Mouse (Mus musculus) lung, postnatal 0 days (tissue): ENCODE measurements around the gene Wdr62.

ENCODE experiments used
- CTCF ChIP-seq: IDR thresholded peaks from 2 replicates; pipeline ENCODE4 v1.5.1; 2016; ENCODE audit warnings: antibody characterized with exemption, mild to moderate bottlenecking
- EP300 ChIP-seq: IDR thresholded peaks from 2 replicates; pipeline ENCODE4 v1.6.1; 2016; ENCODE audit warnings: antibody characterized with exemption, mild to moderate bottlenecking, control low read depth

DNA sequence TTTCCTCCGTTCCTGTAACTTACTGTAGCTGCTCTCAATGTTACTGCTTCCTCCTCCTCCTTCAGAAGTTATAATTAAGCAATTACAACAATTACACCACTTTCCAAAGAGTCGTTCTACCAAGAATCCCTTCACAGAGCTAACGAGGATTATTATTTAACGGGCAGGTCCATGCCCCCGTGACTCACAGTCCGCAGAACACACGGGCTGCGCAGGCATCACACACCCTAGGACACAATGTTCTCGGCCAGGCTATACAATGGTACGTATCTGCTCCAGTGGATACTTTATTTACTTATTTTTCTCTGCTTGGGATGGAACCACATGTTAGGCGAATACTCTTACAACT, 60.2 kb downstream of the Wdr62 start:
- TF ChIP-seq CTCF: no peak
- peak; percentile 96 for TF ChIP-seq EP300
